Mouse (Mus musculus): ENCODE measurements around the gene Apba1. TPM values are rescaled to one million over a fixed set of nuclear protein-coding genes. Genes with fewer than 3 reads are reported as not detected.

Gene Apba1
- polyA plus RNA-seq (2012; rRNA removed): 78.3 and 80.4 TPM in 2 replicates

GRCm38 (mm10) chr19:23758554-23759321, at the start of gene Apba1:
TSS of gene Apba1 (plus strand) at chr19:23758887.
- TF ChIP-seq POLR2A (IDR thresholded peaks at IDR 0.05; ENCODE audit: borderline replicate concordance, insufficient read depth, low read length) (peak; percentile 68; the same call in 1 of the 2 replicates), CTCF (IDR thresholded peaks at IDR 0.05; ENCODE audit: borderline replicate concordance, insufficient read depth, low read depth, low read length) (no peak; the same call in 1 of the 2 replicates)
- no peaks in the 10 kb centered on the region for H3K27me3 ChIP-seq (ENCODE audit: control insufficient read depth, insufficient read depth, low read length)
- peak; percentile 85 to 88 for DNase-seq
- WGBS: under 1% methylated on average over 98 of the region's 98 CpGs
- peak within 1 kb of the TSS; percentile 97 for H3K27ac ChIP-seq (ENCODE audit: insufficient read depth, low read length)
- peak within 1 kb of the TSS; percentile 94 for H3K4me3 ChIP-seq (replicated peaks; ENCODE audit: insufficient read depth, low read depth, low read length)
- H3K4me1 ChIP-seq (ENCODE audit: control insufficient read depth, insufficient read depth, low read length): peaks cover 11% of the 10 kb centered on the region; the same call in 1 of the 2 replicates

GRCm38 (mm10) chr19:23746506-23746905, 12.2 kb upstream of the Apba1 start:
- Histone ChIP-seq H3K27me3 (ENCODE audit: control insufficient read depth, insufficient read depth, low read length) (no peaks in the 10 kb centered on the region), H3K27ac (ENCODE audit: insufficient read depth, low read length) (no peak overlapping the region), H3K4me3 (replicated peaks; ENCODE audit: insufficient read depth, low read depth, low read length) (no peak overlapping the region), H3K4me1 (ENCODE audit: control insufficient read depth, insufficient read depth, low read length) (no peaks in the 10 kb centered on the region)
- 37% methylated on average over 3 of the region's 3 CpGs for WGBS
- DNase-seq: no peak
- TF ChIP-seq POLR2A (IDR thresholded peaks at IDR 0.05; ENCODE audit: borderline replicate concordance, insufficient read depth, low read length): no peak
- TF ChIP-seq CTCF (IDR thresholded peaks at IDR 0.05; ENCODE audit: borderline replicate concordance, insufficient read depth, low read depth, low read length): no peak

GRCm38 (mm10) chr19:23757011-23757410, 1.7 kb upstream of the Apba1 start:
- TF ChIP-seq CTCF (IDR thresholded peaks at IDR 0.05; ENCODE audit: borderline replicate concordance, insufficient read depth, low read depth, low read length) (no peak), POLR2A (IDR thresholded peaks at IDR 0.05; ENCODE audit: borderline replicate concordance, insufficient read depth, low read length) (no peak)
- no peak for DNase-seq
- Histone ChIP-seq H3K27ac (ENCODE audit: insufficient read depth, low read length) (no peak overlapping the region), H3K4me3 (replicated peaks; ENCODE audit: insufficient read depth, low read depth, low read length) (no peak overlapping the region), H3K27me3 (ENCODE audit: control insufficient read depth, insufficient read depth, low read length) (no peaks in the 10 kb centered on the region), H3K4me1 (ENCODE audit: control insufficient read depth, insufficient read depth, low read length) (no peaks in the 10 kb centered on the region)
- 41% methylated on average over 7 of the region's 7 CpGs for WGBS

GRCm38 (mm10) chr19:23757961-23758553, 630 bp upstream of the Apba1 start:
- peak overlapping the region; percentile 85 for H3K4me3 ChIP-seq (replicated peaks; ENCODE audit: insufficient read depth, low read depth, low read length)
- TF ChIP-seq POLR2A (IDR thresholded peaks at IDR 0.05; ENCODE audit: borderline replicate concordance, insufficient read depth, low read length) (no peak), CTCF (IDR thresholded peaks at IDR 0.05; ENCODE audit: borderline replicate concordance, insufficient read depth, low read depth, low read length) (peak; percentile 82)
- under 1% methylated on average over 40 of the region's 40 CpGs for WGBS
- DNase-seq: peak; percentile 94 to 97
- no peaks in the 10 kb centered on the region for H3K27me3 ChIP-seq (ENCODE audit: control insufficient read depth, insufficient read depth, low read length)
- H3K4me1 ChIP-seq (ENCODE audit: control insufficient read depth, insufficient read depth, low read length): peaks cover 5% of the 10 kb centered on the region; the same call in 1 of the 2 replicates
- H3K27ac ChIP-seq (ENCODE audit: insufficient read depth, low read length): peak overlapping the region; percentile 97

- TF ChIP-seq CTCF (IDR thresholded peaks at IDR 0.05; ENCODE audit: borderline replicate concordance, insufficient read depth, low read depth, low read length) (peak; percentile 14; the same call in 1 of the 2 replicates), POLR2A (IDR thresholded peaks at IDR 0.05; ENCODE audit: borderline replicate concordance, insufficient read depth, low read length) (no peak)
- peak overlapping the region; percentile 94 for H3K4me3 ChIP-seq (replicated peaks; ENCODE audit: insufficient read depth, low read depth, low read length)
- H3K27me3 ChIP-seq (ENCODE audit: control insufficient read depth, insufficient read depth, low read length): no peaks in the 10 kb centered on the region
- DNase-seq: peak; percentile 69 to 79
- H3K27ac ChIP-seq (ENCODE audit: insufficient read depth, low read length): peak overlapping the region; percentile 97
- peaks cover 12% of the 10 kb centered on the region; the same call in 1 of the 2 replicates for H3K4me1 ChIP-seq (ENCODE audit: control insufficient read depth, insufficient read depth, low read length)
- 0% methylated on average over 17 of the region's 17 CpGs for WGBS
These were observed 747 bp downstream of the Apba1 start for GRCm38 (mm10) chr19:23759322-23759945.

GRCm38 (mm10) chr19:23763371-23763770, 4.7 kb downstream of the Apba1 start:
- 25% methylated on average over 6 of the region's 6 CpGs for WGBS
- DNase-seq: peak; percentile 35 to 57
- Histone ChIP-seq H3K4me1 (ENCODE audit: control insufficient read depth, insufficient read depth, low read length) (peaks cover 25% of the 10 kb centered on the region), H3K27ac (ENCODE audit: insufficient read depth, low read length) (peak overlapping the region; percentile 58; the same call in 1 of the 2 replicates), H3K4me3 (replicated peaks; ENCODE audit: insufficient read depth, low read depth, low read length) (no peak overlapping the region), H3K27me3 (ENCODE audit: control insufficient read depth, insufficient read depth, low read length) (no peaks in the 10 kb centered on the region)
- TF ChIP-seq CTCF (IDR thresholded peaks at IDR 0.05; ENCODE audit: borderline replicate concordance, insufficient read depth, low read depth, low read length): no peak
- TF ChIP-seq POLR2A (IDR thresholded peaks at IDR 0.05; ENCODE audit: borderline replicate concordance, insufficient read depth, low read length): no peak

GRCm38 (mm10) chr19:23764051-23764450, 5.4 kb downstream of the Apba1 start:
- Histone ChIP-seq H3K4me3 (replicated peaks; ENCODE audit: insufficient read depth, low read depth, low read length) (no peak overlapping the region), H3K27ac (ENCODE audit: insufficient read depth, low read length) (peak overlapping the region; percentile 58), H3K4me1 (ENCODE audit: control insufficient read depth, insufficient read depth, low read length) (peaks cover 25% of the 10 kb centered on the region), H3K27me3 (ENCODE audit: control insufficient read depth, insufficient read depth, low read length) (no peaks in the 10 kb centered on the region)
- 1% methylated on average over 2 of the region's 2 CpGs for WGBS
- peak; percentile 77 to 87 for DNase-seq
- TF ChIP-seq CTCF (IDR thresholded peaks at IDR 0.05; ENCODE audit: borderline replicate concordance, insufficient read depth, low read depth, low read length) (no peak), POLR2A (IDR thresholded peaks at IDR 0.05; ENCODE audit: borderline replicate concordance, insufficient read depth, low read length) (no peak)

Data from cerebellum, adult 2 months (tissue).